Mouse (Mus musculus) thymus, adult 18-20 months (tissue): Measurements from ENCODE around the gene Slc6a6.

Source experiments
- DNase-seq, 2 experiments: peaks; one replicate each; pipeline ENCODE4 v3.0.0; 2022; ENCODE audit warnings: mixed read lengths in 2 of 2

The Slc6a6 gene

GRCm38 (mm10) chr6:91795640-91796039 lies 111.8 kb downstream of the Slc6a6 start:
- DNase-seq, result no peak

GRCm38 (mm10) chr6:91796064-91796463 lies 112.2 kb downstream of the Slc6a6 start:
- DNase-seq, result no peak

- DNase-seq, result no peak
Observed at GRCm38 (mm10) chr6:91796736-91797135, 112.9 kb downstream of the Slc6a6 start.

- no peak for DNase-seq
Observed at GRCm38 (mm10) chr6:91798496-91798895, 114.6 kb downstream of the Slc6a6 start.

- no peak for DNase-seq
Observed at GRCm38 (mm10) chr6:91804177-91804576, 120.3 kb downstream of the Slc6a6 start.

- no peak for DNase-seq
Observed at GRCm38 (mm10) chr6:91807169-91807568, 123.3 kb downstream of the Slc6a6 start.

GRCm38 (mm10) chr6:91808022-91808421 lies 124.2 kb downstream of the Slc6a6 start:
- no peak for DNase-seq
